Mouse (Mus musculus): Measurements from ENCODE around the gene Gipc2. TPM values are rescaled to one million over a fixed set of nuclear protein-coding genes. Genes with fewer than 3 reads are reported as not detected.
"Not testable (repeated sequence)": the region's sequence is repeated elsewhere in the genome, so short reads cannot be mapped to it uniquely, and the experiment has no call there.

The Gipc2 gene
- polyA plus RNA-seq, 1 experiment, result 3.5 TPM

DNA sequence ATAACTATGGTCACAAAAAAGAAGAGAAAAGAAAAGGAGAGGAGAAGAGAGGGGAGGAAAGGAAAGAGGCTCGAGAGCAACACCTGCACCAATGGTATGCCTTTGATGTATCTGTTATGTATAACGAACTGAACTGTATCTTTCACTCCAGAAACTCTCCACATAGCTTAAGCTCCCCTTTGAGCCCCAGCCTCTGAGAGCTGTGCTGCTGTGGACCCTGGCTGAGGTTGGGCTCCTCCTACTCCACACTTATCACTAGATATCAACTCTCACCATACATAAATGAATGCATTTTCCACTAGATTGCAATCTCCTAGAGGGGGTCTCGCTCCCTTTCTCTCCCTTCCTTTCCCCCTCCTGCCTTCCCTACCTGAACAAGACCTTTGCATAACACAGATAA is 38.0 kb upstream of the Gipc2 start:
- Histone ChIP-seq H3K27ac (ENCODE audit: insufficient read depth, low read length) (no peak overlapping the region), H3K4me1 (ENCODE audit: control insufficient read depth, insufficient read depth, low read length) (no peaks in the 10 kb centered on the region), H3K4me3 (ENCODE audit: insufficient read depth, low read length) (no peak overlapping the region)
- no peak for TF ChIP-seq CTCF (IDR thresholded peaks at IDR 0.05; ENCODE audit: extremely low read depth, insufficient read depth, low read length)
- no peak for TF ChIP-seq POLR2A (IDR thresholded peaks at IDR 0.05; ENCODE audit: extremely low read depth, insufficient read depth, low read length)

DNA sequence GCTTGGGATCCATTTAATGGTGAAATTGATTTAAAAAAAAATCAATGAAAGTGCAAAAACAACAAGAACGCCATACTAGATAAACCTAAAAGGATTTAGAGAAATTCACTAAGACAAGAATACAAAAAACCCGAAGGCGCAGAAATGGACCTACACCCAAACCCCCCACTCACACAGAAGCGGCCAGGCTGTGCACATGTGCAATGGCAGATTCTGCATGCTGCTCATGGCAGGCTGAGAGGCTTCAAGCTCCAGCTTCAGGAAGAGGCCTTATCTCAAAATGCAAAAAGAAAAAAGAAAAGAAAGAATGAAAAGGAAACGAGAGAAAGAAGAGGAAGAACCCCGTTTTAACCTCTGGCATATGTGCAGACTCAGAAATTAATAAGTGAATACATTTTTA is 37.4 kb upstream of the Gipc2 start:
- Histone ChIP-seq H3K4me1 (ENCODE audit: control insufficient read depth, insufficient read depth, low read length) (no peaks in the 10 kb centered on the region), H3K27ac (ENCODE audit: insufficient read depth, low read length) (no peak overlapping the region), H3K4me3 (ENCODE audit: insufficient read depth, low read length) (no peak overlapping the region)
- no peak for TF ChIP-seq CTCF (IDR thresholded peaks at IDR 0.05; ENCODE audit: extremely low read depth, insufficient read depth, low read length)
- TF ChIP-seq POLR2A (IDR thresholded peaks at IDR 0.05; ENCODE audit: extremely low read depth, insufficient read depth, low read length), result no peak

DNA sequence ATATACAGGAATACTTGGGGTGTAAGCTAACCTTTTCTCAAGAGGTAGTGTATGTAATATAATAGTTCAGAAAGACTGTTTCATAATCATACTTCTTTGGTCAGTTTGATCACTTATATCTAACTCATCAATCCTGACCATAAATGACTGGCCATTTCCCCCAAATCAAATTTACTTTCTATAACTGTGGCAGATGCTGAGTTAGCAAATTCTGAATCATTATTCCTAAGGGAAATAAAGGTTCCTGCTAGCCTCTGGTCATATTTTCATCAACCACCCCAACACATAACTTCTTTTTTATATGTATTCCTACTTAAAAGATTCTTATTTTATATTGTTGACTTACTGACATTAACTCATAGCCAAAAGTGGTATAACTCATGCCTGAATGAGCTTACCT is 36.9 kb upstream of the Gipc2 start:
- Histone ChIP-seq H3K4me1 (ENCODE audit: control insufficient read depth, insufficient read depth, low read length) (no peaks in the 10 kb centered on the region), H3K4me3 (ENCODE audit: insufficient read depth, low read length) (no peak overlapping the region), H3K27ac (ENCODE audit: insufficient read depth, low read length) (no peak overlapping the region)
- no peak for TF ChIP-seq POLR2A (IDR thresholded peaks at IDR 0.05; ENCODE audit: extremely low read depth, insufficient read depth, low read length)
- TF ChIP-seq CTCF (IDR thresholded peaks at IDR 0.05; ENCODE audit: extremely low read depth, insufficient read depth, low read length), result no peak

DNA sequence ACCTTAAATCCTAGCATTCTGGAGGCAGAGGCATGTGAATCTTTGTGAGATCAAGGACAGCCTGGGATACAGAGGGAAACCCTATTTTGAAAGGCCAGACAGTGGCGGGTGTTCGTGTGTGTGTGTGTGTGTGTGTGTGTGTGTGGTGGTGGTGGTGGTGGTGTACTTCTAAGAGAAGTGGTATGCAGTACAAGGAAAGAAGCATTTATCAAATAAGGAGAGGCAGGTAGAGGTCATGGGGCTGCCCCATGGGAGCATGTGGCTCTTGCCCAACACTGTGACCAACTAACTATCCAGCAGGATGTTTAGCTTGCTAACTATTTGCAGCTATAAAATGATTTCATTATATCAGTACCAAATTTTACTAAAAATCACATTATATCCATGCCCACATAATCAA is 35.6 kb upstream of the Gipc2 start:
- Histone ChIP-seq H3K4me3 (ENCODE audit: insufficient read depth, low read length) (no peak overlapping the region), H3K27ac (ENCODE audit: insufficient read depth, low read length) (no peak overlapping the region), H3K4me1 (ENCODE audit: control insufficient read depth, insufficient read depth, low read length) (no peaks in the 10 kb centered on the region)
- no peak for TF ChIP-seq CTCF (IDR thresholded peaks at IDR 0.05; ENCODE audit: extremely low read depth, insufficient read depth, low read length)
- TF ChIP-seq POLR2A (IDR thresholded peaks at IDR 0.05; ENCODE audit: extremely low read depth, insufficient read depth, low read length), result no peak

DNA sequence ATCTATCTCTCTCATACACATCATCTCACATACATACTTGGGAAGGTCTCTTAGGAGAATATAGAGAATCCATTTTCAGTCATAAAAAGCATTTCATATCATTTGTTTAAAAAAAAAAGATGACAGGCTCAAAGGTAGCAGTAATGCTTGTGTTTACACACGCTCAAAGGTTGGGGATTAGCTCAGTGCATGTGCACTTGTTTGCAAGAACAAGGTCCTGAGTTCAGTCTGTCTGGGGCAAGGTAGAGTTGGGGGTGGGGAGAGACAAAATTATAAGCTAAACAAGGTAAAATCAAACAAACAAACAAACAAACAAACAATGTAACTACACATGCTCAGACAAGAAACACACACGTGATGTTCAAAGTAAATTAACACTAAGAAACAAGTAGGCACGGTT is 35.2 kb upstream of the Gipc2 start:
- Histone ChIP-seq H3K27ac (ENCODE audit: insufficient read depth, low read length) (no peak overlapping the region), H3K4me3 (ENCODE audit: insufficient read depth, low read length) (no peak overlapping the region), H3K4me1 (ENCODE audit: control insufficient read depth, insufficient read depth, low read length) (no peaks in the 10 kb centered on the region)
- TF ChIP-seq POLR2A (IDR thresholded peaks at IDR 0.05; ENCODE audit: extremely low read depth, insufficient read depth, low read length), result no peak
- TF ChIP-seq CTCF (IDR thresholded peaks at IDR 0.05; ENCODE audit: extremely low read depth, insufficient read depth, low read length), result no peak

DNA sequence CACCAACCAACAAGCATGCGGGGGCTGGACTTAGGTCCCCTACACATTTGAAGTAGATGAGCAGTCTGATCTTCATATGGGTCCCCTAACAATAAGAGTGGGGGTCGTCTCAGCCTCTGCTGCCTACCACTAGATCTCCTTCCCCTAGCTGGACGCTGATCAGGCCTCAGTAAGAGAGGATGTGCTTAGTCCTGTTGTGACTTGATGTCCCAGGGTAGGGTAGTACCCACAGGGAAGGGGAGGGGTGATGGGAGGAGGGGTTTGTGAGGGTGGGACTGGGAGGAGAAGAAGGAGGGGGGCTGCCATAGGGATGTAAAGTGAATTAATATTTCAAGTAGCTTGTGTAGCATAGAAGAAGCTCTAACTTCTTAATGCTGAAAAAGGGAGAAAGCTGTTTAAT is 33.1 kb upstream of the Gipc2 start:
- H3K4me1 ChIP-seq (ENCODE audit: control insufficient read depth, insufficient read depth, low read length), result no peaks in the 10 kb centered on the region
- no peak overlapping the region for H3K27ac ChIP-seq (ENCODE audit: insufficient read depth, low read length)
- H3K4me3 ChIP-seq (ENCODE audit: insufficient read depth, low read length), result no peak overlapping the region
- TF ChIP-seq CTCF (IDR thresholded peaks at IDR 0.05; ENCODE audit: extremely low read depth, insufficient read depth, low read length) (no peak), POLR2A (IDR thresholded peaks at IDR 0.05; ENCODE audit: extremely low read depth, insufficient read depth, low read length) (no peak)

DNA sequence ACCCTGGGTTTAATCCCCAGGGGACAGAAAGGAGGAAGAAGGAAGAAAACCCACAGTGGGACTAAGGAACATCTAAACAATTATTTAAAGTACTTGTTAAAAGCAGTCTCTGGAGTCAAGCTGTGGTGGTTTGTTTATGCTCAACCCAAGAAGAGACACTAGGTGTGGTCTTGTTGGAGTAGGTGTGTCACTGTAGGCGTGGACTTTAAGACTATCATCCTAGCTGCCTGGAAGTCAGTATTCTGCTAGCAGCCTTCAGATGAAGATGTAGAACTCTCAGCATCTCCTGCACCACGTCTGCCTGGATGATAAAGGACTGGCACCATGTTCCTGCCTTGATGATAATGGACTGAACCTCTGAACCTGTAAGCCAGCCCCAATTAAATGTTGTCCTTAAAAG is 31.2 kb upstream of the Gipc2 start:
- not testable (repeated sequence) for H3K27ac ChIP-seq (ENCODE audit: insufficient read depth, low read length); H3K4me1 ChIP-seq (ENCODE audit: control insufficient read depth, insufficient read depth, low read length); H3K4me3 ChIP-seq (ENCODE audit: insufficient read depth, low read length)

DNA sequence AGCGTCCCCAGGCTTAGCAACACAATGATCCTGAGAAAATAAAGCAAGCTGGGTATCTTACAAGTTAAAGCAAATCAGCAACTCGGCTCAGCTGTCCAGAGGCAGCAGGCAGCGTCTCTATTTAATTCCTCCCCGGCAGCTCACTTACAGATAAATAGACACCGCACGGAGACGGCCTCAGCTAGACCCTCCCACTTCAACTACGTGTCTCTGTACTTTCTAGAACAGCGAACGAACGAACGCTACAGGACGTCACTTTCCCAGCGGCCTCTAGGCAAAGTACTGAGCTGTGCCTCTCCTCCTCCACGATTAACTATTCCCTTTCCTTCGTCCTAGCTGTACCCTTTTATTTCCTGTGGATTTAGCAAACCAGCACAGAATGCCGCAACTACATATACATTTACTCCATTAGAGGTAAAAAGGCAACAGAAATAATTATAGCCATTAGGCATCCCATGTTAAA is 27.6 kb upstream of the Gipc2 start:
- H3K4me1 ChIP-seq (ENCODE audit: control insufficient read depth, insufficient read depth, low read length), result peaks cover 4% of the 10 kb centered on the region; the same call in 1 of the 2 replicates
- H3K4me3 ChIP-seq (ENCODE audit: insufficient read depth, low read length), result peak overlapping the region; percentile 35
- no peak for TF ChIP-seq CTCF (IDR thresholded peaks at IDR 0.05; ENCODE audit: extremely low read depth, insufficient read depth, low read length)
- TF ChIP-seq POLR2A (IDR thresholded peaks at IDR 0.05; ENCODE audit: extremely low read depth, insufficient read depth, low read length), result peak; percentile 98
- H3K27ac ChIP-seq (ENCODE audit: insufficient read depth, low read length), result peak overlapping the region; percentile 55; the same call in 1 of the 2 replicates

DNA sequence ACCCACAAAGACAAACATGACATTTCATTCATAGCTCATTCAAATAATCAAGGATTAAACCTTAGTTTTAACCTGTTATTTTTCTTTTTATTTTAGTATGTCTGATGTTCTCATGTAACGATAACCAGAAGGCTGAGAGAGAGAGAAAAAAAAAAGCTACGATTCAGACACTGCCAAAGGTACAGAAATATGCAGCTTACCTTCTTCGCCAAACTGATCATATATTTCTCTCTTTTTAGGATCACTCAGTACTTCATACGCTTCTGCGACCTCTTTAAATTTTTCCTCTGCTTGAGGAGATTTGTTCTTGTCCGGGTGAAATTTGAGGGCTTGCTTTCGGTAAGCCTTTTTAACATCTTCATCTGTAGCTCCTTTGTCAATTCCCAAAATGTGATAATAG is 27.1 kb upstream of the Gipc2 start:
- Histone ChIP-seq H3K4me1 (ENCODE audit: control insufficient read depth, insufficient read depth, low read length) (peaks cover 5% of the 10 kb centered on the region; the same call in 1 of the 2 replicates), H3K27ac (ENCODE audit: insufficient read depth, low read length) (peak overlapping the region; percentile 55; the same call in 1 of the 2 replicates), H3K4me3 (ENCODE audit: insufficient read depth, low read length) (peak overlapping the region; percentile 35)
- no peak for TF ChIP-seq POLR2A (IDR thresholded peaks at IDR 0.05; ENCODE audit: extremely low read depth, insufficient read depth, low read length)
- no peak for TF ChIP-seq CTCF (IDR thresholded peaks at IDR 0.05; ENCODE audit: extremely low read depth, insufficient read depth, low read length)

DNA sequence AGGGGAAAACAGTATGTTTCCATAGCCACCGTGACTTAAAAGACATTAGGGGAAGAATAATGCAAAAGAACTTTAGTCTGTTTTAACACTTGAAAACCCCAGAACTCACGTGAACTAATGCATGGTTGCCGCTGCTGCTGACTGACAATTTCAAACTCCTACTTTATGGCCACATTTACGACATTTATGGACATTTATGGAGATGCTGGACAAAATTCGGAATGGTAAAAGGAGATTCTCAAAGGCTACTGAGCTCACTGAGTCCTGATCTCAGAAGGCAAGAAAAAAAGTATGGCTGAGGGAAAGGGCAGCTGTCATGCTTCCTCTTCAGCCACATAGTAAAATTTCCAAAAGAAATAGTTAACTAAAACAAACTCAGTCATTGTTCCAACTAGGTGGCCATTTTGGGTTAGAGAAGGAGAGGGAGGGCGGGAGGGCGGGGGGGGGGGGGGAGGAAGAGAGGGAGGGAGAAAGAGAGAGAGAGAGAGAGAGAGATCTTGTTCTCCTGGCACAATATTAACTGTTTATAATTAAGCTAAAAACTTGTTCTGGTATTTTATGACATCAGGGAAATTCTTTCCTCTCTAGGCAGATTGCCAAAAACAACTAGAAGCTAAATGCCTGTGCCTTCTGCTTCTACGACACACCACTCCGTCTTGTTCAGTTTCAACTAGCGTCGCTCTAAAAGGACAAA is 26.4 kb upstream of the Gipc2 start:
- Histone ChIP-seq H3K27ac (ENCODE audit: insufficient read depth, low read length) (peak overlapping the region; percentile 69), H3K4me1 (ENCODE audit: control insufficient read depth, insufficient read depth, low read length) (peaks cover 5% of the 10 kb centered on the region; the same call in 1 of the 2 replicates), H3K4me3 (ENCODE audit: insufficient read depth, low read length) (peak overlapping the region; percentile 35)
- TF ChIP-seq CTCF (IDR thresholded peaks at IDR 0.05; ENCODE audit: extremely low read depth, insufficient read depth, low read length) (no peak), POLR2A (IDR thresholded peaks at IDR 0.05; ENCODE audit: extremely low read depth, insufficient read depth, low read length) (no peak)
